Mouse (Mus musculus) forebrain, embryonic 12.5 days (tissue): Measurements from ENCODE around the gene Gm19684. TPM values are rescaled to one million over a fixed set of nuclear protein-coding genes. Genes with fewer than 3 reads are reported as not detected.
"Not testable (repeated sequence)": the region's sequence is repeated elsewhere in the genome, so short reads cannot be mapped to it uniquely, and the experiment has no call there.

Experiments used
- ATAC-seq: fragments of 200-750 bp; cut with Nextera tagmentation; 2 replicates; pipeline ENCODE4 v1.8.0; 2017; ENCODE audit warnings: moderate TSS enrichment; ENCODE audit not compliant: low FRiP score
- H3K27ac ChIP-seq: fragments of 300-500 bp; sonication (generic); 2 replicates; pipeline ENCODE4 v1.5.1; 2016; ENCODE audit warnings: mild to moderate bottlenecking
- H3K27me3 ChIP-seq: fragments of 300-500 bp; sonication (generic); 2 replicates; pipeline ENCODE4 v1.6.1; 2016; ENCODE audit warnings: mild to moderate bottlenecking
- H3K36me3 ChIP-seq: fragments of 300-500 bp; sonication (generic); replicated peaks from 2 replicates; pipeline ENCODE4 v1.6.1; 2016; ENCODE audit warnings: mild to moderate bottlenecking
- H3K4me1 ChIP-seq: fragments of 300-500 bp; sonication (generic); 2 replicates; pipeline ENCODE4 v1.6.1; 2016
- H3K4me2 ChIP-seq: fragments of 300-500 bp; sonication (generic); 2 replicates; pipeline ENCODE4 v1.6.1; 2016; ENCODE audit warnings: mild to moderate bottlenecking, moderate library complexity
- H3K4me3 ChIP-seq: fragments of 300-500 bp; sonication (generic); replicated peaks from 2 replicates; pipeline ENCODE4 v1.5.1; 2016; ENCODE audit warnings: mild to moderate bottlenecking
- H3K9ac ChIP-seq: fragments of 300-500 bp; sonication (generic); 2 replicates; pipeline ENCODE4 v1.6.1; 2016; ENCODE audit warnings: mild to moderate bottlenecking
- H3K9me3 ChIP-seq: fragments of 300-500 bp; sonication (generic); 2 replicates; pipeline ENCODE4 v1.6.1; 2016
- WGBS: fragments of 180-500 bp; shearing (Covaris S2); methylation state at CpG from one replicate; pipeline ENCODE4 v1.1.7; 2016; 5-methylcytosine and 5-hydroxymethylcytosine counted together
- polyA plus RNA-seq: library from polyadenylated mRNA; unstranded; fragments of >200 nt; fragmentation: Nextera tagmentation; extraction: Ambion mirVana; gene quantifications from 2 replicates; pipeline ENCODE4 v1.2.1, GENCODE M21; 2016

Gm19684 gene
- polyA plus RNA-seq = not detected in 2 replicates

DNA sequence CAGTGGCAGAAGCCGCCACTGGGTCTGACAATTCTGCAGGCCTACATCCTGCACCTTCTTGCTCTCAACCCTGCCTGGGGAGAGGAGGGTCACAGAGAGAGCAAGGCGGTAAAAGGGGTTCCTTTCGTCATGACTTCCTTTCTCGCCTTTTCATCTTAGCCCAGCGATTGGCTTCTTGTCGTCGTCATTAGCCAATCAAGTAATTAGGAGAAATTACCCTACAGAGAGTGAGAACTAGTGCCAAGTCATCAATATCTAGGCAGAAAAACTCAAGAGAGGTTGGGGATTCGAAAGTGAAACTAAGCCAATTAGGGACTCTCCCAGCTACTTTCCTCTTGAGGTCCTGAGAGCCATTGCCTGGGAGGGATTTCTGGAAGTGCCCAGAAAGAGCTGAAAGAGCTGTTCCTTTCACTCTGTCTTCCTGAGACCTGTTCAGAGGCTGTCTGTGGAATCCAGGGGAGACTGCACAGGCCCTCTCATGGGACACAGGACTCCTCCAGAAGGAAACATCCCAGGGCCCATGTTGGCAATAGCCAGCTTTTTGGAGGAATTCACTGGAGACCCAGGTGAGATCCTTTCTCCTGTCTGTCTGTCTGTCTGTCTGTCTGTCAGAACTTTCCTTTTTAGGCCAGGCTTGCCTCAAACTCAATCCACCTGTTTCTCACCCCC, at the start of gene Gm19684:
TSS of gene Gm19684 (plus strand) at position 327 of the 669 bp plus-strand sequence.
- WGBS = 5% methylated on average over 8 of the region's 8 CpGs
- H3K27ac ChIP-seq, H3K36me3 ChIP-seq, H3K9me3 ChIP-seq, H3K4me3 ChIP-seq, ATAC-seq, H3K9ac ChIP-seq, H3K4me1 ChIP-seq: not testable (repeated sequence)
- H3K27me3 ChIP-seq = peaks cover 48% of the 10 kb centered on the region
- peak within 1 kb of the TSS; percentile 15; the same call in 1 of the 2 replicates for H3K4me2 ChIP-seq

DNA sequence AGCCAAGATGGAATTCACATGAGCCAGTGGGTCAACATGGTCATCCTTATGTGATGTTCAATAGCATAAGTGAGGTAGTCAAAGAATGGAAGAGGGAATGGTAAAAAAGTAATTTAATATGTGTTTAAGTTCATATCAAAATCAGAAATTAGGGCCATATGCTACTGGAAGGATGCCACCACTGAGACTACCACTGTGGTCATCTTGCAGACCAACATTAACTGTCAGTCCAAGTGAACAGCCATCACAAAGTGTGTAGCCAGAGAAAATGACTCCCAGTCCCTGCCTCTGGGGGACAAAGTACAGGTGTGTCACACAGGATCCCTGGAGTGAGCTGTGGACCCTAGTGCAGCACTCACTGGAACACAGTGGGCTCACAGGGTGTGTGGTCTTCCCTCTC, 39.6 kb upstream of the Gm19684 start:
- not testable (repeated sequence) for H3K27ac ChIP-seq, ATAC-seq, H3K4me3 ChIP-seq, H3K9me3 ChIP-seq, H3K36me3 ChIP-seq, H3K4me2 ChIP-seq, H3K4me1 ChIP-seq, H3K9ac ChIP-seq
- H3K27me3 ChIP-seq = peaks cover 27% of the 10 kb centered on the region

DNA sequence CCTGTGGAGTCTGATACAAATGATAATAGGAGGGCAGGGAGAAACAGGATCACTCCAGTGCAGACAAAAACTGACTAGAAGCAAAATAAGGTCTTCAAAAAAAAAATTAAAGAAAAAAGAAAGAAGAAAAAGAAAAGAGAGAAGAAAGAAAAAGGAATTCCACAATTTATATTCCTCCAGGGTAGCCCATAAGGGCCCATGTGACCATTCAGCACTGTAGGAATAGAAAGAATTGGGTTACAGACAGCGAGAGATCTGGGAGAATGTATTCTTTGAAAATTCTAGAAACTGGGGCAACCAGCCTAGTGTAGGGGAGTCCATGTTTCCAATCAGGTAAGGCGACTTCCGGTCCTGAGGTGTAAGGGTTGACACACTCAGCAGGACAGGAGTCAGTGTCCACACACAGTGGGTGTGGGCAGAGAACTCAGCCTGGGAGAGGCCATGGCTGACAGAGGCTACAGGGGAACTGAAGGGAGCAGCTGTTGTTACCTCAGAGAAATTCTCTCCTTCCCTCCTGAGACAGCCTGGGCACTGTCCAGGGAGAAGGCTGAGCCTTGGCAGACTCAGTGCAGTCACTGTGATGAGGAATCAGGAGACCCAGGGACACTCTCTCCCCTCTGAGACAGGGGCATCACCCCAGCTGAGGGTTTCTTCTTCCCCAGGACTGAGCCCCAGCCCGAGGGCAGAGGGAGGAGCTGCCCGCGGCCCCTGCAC, 38.8 kb upstream of the Gm19684 start:
- ATAC-seq = not testable (repeated sequence)
- 25% methylated on average over 6 of the region's 6 CpGs for WGBS

DNA sequence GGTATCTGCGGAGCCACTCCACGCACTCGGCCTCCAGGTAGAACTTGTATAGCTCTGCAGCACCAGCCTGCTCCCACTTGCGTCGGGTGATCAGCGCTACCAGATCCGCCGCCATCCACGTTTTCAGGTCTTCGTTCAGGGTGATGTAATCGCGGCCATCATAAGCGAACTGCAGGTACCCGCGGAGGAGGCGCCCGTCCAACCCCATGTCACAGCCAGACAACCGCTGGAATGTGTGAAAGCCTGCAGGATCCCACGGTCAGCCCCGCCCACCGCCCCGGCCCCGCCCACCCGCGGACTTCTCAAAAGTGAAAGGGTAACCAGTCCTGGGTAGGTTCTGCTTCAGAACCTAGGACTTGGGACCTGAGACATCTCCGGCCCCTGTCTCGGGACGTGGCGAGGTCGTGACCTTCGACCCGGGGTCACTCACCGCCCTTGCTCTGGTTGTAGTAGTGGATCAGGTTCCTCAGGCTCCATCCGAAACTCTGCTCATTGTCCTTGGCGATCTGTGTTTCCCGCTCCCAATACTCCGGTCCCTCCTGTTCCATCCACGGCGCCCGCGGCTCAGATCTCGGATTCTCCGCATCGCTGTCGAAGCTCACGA, 38.1 kb upstream of the Gm19684 start:
- under 1% methylated on average over 46 of the region's 46 CpGs for WGBS
- Histone ChIP-seq H3K4me3 (peak overlapping the region; percentile 53), H3K27ac (no peak overlapping the region), H3K9ac (peak overlapping the region; percentile 67), H3K4me2 (peak overlapping the region; percentile 91), H3K9me3 (no peaks in the 10 kb centered on the region), H3K4me1 (peaks cover 7% of the 10 kb centered on the region), H3K36me3 (no peaks in the 10 kb centered on the region), H3K27me3 (peaks cover 27% of the 10 kb centered on the region)
- ATAC-seq = peak; percentile 80

More for the DNA sequence above, 38.8 kb upstream of the Gm19684 start:
- H3K4me2 ChIP-seq = peak overlapping the region; percentile 91
- 0 out of 2 replicates have a peak overlapping the region, but pooled peaks have one; percentile 67 for H3K9ac ChIP-seq
- H3K4me3 ChIP-seq = peak overlapping the region; percentile 53
- H3K4me1 ChIP-seq, H3K9me3 ChIP-seq, H3K36me3 ChIP-seq, H3K27ac ChIP-seq: not testable (repeated sequence)
- H3K27me3 ChIP-seq = peaks cover 27% of the 10 kb centered on the region

DNA sequence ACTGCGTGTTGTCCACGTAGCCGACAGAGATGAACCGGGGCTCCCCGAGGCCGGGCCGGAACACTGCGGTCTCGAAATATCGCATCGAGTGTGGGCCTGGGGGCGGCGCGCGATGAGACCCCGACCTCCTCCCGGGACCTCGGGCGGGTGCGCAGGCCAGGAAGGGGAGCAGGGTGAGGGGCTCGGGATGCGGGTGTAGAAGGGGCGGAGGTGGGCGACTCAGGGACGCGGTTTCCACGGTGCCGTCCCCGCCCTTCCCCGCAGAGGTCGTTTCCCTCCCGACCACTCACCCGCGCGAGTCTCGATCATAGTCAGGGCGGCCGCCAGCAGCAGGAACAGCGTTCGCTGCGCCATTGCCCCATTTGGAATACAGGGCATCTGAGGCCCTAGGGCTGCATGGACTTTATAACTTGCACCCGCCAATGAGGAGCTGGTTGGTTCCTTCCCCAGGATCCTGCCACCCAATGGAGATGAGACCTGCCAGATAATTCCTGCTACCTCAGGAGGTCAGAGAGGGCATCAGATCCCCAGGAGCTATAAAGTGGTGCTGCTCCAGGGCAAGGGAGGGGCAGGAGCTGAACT, 37.5 kb upstream of the Gm19684 start:
- WGBS = 1% methylated on average over 42 of the region's 42 CpGs
- H3K27me3 ChIP-seq = peaks cover 27% of the 10 kb centered on the region
- peaks cover 7% of the 10 kb centered on the region for H3K4me1 ChIP-seq
- ATAC-seq = peak; percentile 60; the same call in 1 of the 2 replicates
- no peaks in the 10 kb centered on the region for H3K36me3 ChIP-seq
- H3K9me3 ChIP-seq = no peaks in the 10 kb centered on the region
- peak overlapping the region; percentile 91 for H3K4me2 ChIP-seq
- H3K27ac ChIP-seq = no peak overlapping the region
- peak overlapping the region; percentile 67 for H3K9ac ChIP-seq
- peak overlapping the region; percentile 53 for H3K4me3 ChIP-seq

DNA sequence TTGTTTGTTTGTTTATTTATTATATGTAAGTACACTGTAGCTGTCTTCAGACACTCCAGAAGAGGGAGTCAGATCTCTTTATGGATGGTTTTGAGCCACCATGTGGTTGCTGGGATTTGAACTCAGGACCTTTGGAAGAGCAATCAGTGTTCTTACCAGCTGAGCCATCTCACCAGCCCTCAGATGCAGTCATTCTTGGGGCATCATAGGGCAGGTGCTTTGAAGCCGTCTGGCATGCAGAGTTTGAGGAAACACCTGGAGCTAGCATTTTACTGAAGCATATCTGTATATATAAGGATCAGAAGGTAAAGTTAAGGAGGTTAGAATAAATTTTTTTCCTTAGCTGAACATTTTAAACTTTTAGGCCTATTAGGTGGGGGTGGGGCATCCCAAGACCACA, 35.5 kb upstream of the Gm19684 start:
- ATAC-seq, H3K9me3 ChIP-seq, H3K9ac ChIP-seq, H3K27ac ChIP-seq, H3K4me2 ChIP-seq, H3K4me3 ChIP-seq, H3K4me1 ChIP-seq, H3K36me3 ChIP-seq: not testable (repeated sequence)
- H3K27me3 ChIP-seq = peaks cover 27% of the 10 kb centered on the region
- WGBS = 85% methylated on average over 1 of the region's 1 CpGs

DNA sequence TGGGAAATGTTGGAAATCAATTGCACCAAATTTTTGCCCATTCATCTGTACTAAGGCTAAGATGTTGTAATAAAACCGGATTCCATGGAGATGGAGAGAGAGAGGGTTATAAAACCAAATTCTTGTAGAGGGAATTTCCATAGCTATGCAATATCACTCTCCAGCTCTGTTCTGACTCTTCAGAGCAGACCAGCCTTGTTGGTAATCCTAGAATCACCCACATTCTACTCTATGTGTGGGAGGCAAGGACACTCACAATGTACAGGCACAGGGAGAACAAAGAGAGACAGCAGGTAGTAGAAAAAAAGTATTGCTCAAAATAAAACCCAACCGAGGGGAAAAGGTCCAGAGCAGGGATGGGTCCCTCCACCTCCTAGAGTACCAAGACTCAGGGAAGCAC, 29.5 kb upstream of the Gm19684 start:
- H3K4me1 ChIP-seq, H3K27me3 ChIP-seq, H3K27ac ChIP-seq, ATAC-seq, H3K36me3 ChIP-seq, H3K4me2 ChIP-seq, H3K9ac ChIP-seq, H3K4me3 ChIP-seq, H3K9me3 ChIP-seq: not testable (repeated sequence)
- no CpG with 5 or more reads among the region's 2 CpGs for WGBS

DNA sequence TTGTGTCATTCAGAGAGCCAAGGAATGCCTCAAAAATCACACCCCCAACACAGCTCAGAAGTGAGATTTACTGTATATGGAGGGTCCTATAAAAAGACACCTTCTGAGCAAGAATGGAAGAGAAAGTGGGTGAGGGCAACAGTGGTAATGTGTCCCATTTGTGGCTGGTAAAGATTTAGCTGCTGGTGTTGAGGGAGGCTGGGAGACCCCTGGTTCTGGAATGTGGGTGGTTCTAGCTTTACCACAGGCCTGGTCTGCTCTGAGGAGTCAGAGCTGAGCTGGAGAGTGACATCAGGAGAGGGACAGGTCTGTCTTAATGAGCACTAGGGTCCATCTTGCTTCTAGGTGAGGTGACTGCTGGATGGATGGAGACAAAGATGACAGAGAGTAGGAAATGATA, 29.0 kb upstream of the Gm19684 start:
- H3K4me3 ChIP-seq, H3K27ac ChIP-seq, H3K4me1 ChIP-seq, ATAC-seq, H3K9me3 ChIP-seq, H3K36me3 ChIP-seq, H3K9ac ChIP-seq, H3K4me2 ChIP-seq, H3K27me3 ChIP-seq: not testable (repeated sequence)

DNA sequence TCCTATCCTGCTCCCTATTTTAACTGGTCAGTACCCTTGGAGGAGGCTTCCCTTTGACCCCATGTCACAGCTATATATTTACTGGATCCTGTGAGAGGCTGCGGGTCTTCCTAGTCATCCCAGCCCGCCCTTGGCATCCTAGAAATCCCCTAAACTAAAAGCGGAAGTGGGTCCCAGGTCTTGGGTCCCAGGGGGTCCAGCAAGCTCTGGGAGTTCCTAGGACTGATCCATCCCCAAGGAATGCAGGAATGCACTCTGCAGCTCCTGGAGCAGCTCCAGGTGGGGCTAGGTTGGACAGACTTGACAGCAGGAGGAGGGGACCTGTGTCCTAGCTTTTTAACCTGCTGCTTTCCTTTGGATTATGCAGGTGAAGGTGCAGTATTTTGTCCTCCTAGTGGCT, 27.5 kb upstream of the Gm19684 start:
- Histone ChIP-seq H3K4me1 (no peaks in the 10 kb centered on the region), H3K4me2 (no peak overlapping the region), H3K36me3 (no peaks in the 10 kb centered on the region), H3K9me3 (no peaks in the 10 kb centered on the region), H3K27me3 (no peaks in the 10 kb centered on the region), H3K27ac (no peak overlapping the region), H3K4me3 (no peak overlapping the region), H3K9ac (no peak overlapping the region)
- no peak for ATAC-seq
- 21% methylated on average over 3 of the region's 3 CpGs for WGBS

DNA sequence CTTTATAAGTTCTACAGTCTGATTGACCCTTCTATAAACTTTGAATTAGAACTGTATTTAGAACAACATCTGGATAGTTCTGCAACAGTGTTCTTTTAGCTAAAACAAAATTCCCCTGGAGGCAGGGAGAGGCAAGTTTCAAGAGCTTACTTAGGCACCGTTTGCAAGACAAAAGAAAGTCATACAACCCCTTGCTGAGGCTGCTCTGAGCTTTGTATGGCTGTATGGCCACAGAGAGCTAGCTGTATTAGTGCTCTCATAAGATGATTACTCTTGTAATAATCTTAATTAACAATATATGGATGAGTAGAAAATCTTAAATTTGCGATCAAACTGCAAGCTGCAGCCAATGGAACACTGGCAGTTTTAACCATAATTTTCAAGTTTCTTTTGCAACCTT, 21.9 kb upstream of the Gm19684 start:
- ATAC-seq, H3K27me3 ChIP-seq: not testable (repeated sequence)

DNA sequence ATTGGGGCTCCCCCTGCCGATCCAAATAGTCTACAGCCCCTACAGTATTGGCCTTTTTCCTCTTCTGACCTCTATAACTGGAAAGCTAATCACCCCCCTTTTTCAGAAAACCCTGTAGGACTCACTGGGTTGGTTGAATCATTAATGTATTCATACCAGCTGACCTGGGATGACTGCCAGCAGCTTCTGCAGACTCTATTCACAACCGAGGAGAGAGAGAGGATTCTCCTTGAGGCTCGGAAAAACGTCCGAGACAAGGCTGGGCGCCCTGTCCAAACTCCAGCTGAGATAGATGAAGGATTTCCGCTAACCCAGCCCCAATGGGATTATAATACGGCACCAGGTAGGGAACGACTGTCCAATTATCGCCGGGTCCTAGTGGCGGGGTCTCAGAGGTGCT, 19.4 kb upstream of the Gm19684 start:
- not testable (repeated sequence) for H3K4me3 ChIP-seq, H3K4me2 ChIP-seq, H3K9ac ChIP-seq, ATAC-seq, H3K27ac ChIP-seq, H3K4me1 ChIP-seq, H3K27me3 ChIP-seq, H3K36me3 ChIP-seq, H3K9me3 ChIP-seq
- 86% methylated on average over 12 of the region's 12 CpGs for WGBS

More for the DNA sequence above, 21.9 kb upstream of the Gm19684 start:
- 40% methylated on average over 2 of the region's 2 CpGs for WGBS
- not testable (repeated sequence) for H3K4me2 ChIP-seq, H3K4me1 ChIP-seq, H3K9me3 ChIP-seq, H3K27ac ChIP-seq, H3K36me3 ChIP-seq, H3K9ac ChIP-seq, H3K4me3 ChIP-seq

DNA sequence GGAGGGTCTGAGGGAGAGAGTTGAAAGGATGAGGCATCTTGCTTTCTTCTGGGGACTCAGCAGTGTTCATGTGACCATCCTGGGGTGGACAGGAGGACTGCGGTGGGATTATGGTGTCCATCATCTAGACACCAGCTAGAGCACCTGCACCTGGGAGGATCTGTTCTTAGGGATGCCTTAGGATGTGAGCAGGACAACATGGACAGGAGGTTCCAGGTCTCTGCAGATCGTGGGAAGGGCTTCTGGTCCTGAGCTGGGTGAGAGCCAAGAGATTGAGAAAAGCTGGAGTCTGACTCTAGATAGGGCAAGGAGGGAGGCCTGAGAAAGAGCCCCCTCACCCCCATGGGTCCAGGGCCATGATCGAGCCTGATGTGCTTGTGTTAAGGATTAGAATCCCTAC, 11.3 kb upstream of the Gm19684 start:
- H3K4me3 ChIP-seq = peak overlapping the region; percentile 14; the same call in 1 of the 2 replicates
- not testable (repeated sequence) for H3K9me3 ChIP-seq, H3K9ac ChIP-seq, H3K36me3 ChIP-seq, H3K27ac ChIP-seq, ATAC-seq, H3K4me1 ChIP-seq, H3K4me2 ChIP-seq
- 60% methylated on average over 3 of the region's 3 CpGs for WGBS
- peaks cover 44% of the 10 kb centered on the region for H3K27me3 ChIP-seq
